Mouse (Mus musculus) CD8-positive naive resting alpha-beta T cell, adult 57 days (primary cell): ENCODE data around the gene Olfr1311. TPM values are rescaled to one million over a fixed set of nuclear protein-coding genes. Genes with fewer than 3 reads are reported as not detected.

Source experiments
- total RNA-seq: library from RNA; stranded (reverse); gene quantifications from one replicate; pipeline ENCODE4 v1.2.4, GENCODE M21; 2023

Gene Olfr1311
- not detected for total RNA-seq

GRCm38 (mm10) chr2:112024312-112024711 lies at the start of gene Olfr1311:
TSS of gene Olfr1311 (minus strand) at chr2:112024412.

GRCm38 (mm10) chr2:112050138-112050537 lies 25.9 kb upstream of the Olfr1311 start, which contains the start of gene Olfr1312:
TSS of gene Olfr1312 (minus strand) at chr2:112050238.

GRCm38 (mm10) chr2:112012608-112013007 lies 11.6 kb downstream of the Olfr1311 start, which contains the start of gene Olfr1310:
TSS of gene Olfr1310 (minus strand) at chr2:112012708.

GRCm38 (mm10) chr2:111990181-111990580 lies 34.0 kb downstream of the Olfr1311 start, which contains the start of gene Olfr1309:
TSS of gene Olfr1309 (minus strand) at chr2:111990281.

Other genes with a start within 250 kb of the Olfr1311 start
- not detected for gene Olfr1302, start 247.0 kb downstream of the Olfr1311 start, total RNA-seq
- gene Olfr1303, start 204.1 kb downstream of the Olfr1311 start, total RNA-seq = not detected
- gene Olfr1305, start 147.3 kb downstream of the Olfr1311 start, total RNA-seq = not detected
- gene Olfr1306, start 108.1 kb downstream of the Olfr1311 start, total RNA-seq = not detected
- gene Olfr1307, start 75.0 kb downstream of the Olfr1311 start, total RNA-seq = 0.06 TPM
- gene Olfr1308, start 59.5 kb downstream of the Olfr1311 start, total RNA-seq = not detected
- not detected for gene Olfr1309, start 34.1 kb downstream of the Olfr1311 start, total RNA-seq
- not detected for gene Olfr1310, start 11.7 kb downstream of the Olfr1311 start, total RNA-seq
- gene Olfr1312, start 25.8 kb upstream of the Olfr1311 start, total RNA-seq = not detected
- gene Olfr1313, start 53.4 kb upstream of the Olfr1311 start, total RNA-seq = not detected
- gene Olfr1314, start 72.4 kb upstream of the Olfr1311 start, total RNA-seq = not detected
- not detected for gene Olfr1315-ps1, start 91.0 kb upstream of the Olfr1311 start, total RNA-seq
- gene Olfr1316, start 110.6 kb upstream of the Olfr1311 start, total RNA-seq = not detected
- not detected for gene Olfr1317, start 115.9 kb upstream of the Olfr1311 start, total RNA-seq
- not detected for gene Olfr1318, start 129.8 kb upstream of the Olfr1311 start, total RNA-seq
- gene Lpcat4, start 215.1 kb upstream of the Olfr1311 start, total RNA-seq = 43.4 TPM
- not detected for gene Nutm1, start 234.9 kb upstream of the Olfr1311 start, total RNA-seq
- gene Nop10, start 237.5 kb upstream of the Olfr1311 start, total RNA-seq = 66.9 TPM
- 104 TPM for gene Slc12a6, start 241.4 kb upstream of the Olfr1311 start, total RNA-seq
- gene Gm21985, start 241.9 kb upstream of the Olfr1311 start, total RNA-seq = not detected